ENCODE assay signal across 7 mouse cellular contexts in the genomic region with DNA sequence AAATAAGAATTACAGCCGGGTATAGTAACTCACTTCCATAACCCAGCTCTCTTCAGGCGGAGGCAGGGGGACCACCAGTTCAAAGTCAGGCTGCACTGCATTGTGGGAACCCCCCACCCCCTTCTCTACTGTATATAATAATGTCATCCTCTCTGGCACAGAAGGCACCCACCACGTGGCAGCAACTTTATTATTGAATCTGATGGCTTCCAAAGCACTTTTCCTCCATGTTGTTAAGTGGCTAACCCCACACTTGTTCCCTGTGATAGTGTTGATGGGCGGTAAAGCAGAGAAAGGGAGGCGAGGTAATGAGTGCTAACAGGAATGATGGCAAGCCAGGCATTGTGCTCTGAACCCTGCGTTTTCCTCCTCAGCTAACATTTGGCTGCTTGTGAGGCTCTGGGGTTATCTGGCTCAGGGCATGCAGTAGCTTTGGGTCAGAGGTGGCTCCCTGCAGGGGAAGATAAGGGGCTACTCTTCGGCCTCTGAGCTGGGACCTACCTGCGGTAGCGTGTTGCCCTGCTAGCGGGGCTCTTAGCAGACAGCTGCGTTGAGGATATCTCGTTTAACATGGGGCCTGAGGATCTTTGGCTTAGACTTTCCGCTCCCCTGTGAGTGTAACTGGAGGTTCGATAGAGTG. TPM values are rescaled to one million over a fixed set of nuclear protein-coding genes. Genes with fewer than 3 reads are reported as not detected.
DNase-seq lines count a peak whose midpoint lies in the region; ATAC-seq and TF ChIP-seq lines count a peak whose summit lies in the region.

No protein-coding gene starts in this region.

- no peak overlapping the region for H3K27ac ChIP-seq in brown adipose tissue, adult 24 weeks (replicated peaks; ENCODE audit: low read depth, low read length)
- H3K27ac ChIP-seq in hindbrain, embryonic 15.5 days (replicated peaks) = no peak overlapping the region
- no peak overlapping the region for H3K27ac ChIP-seq in midbrain, embryonic 12.5 days (replicated peaks)

- no peak for TF ChIP-seq CTCF in G1E (IDR thresholded peaks at IDR 0.05; ENCODE audit: low read depth, low read length)

- H3K4me2 ChIP-seq in hindbrain, embryonic 15.5 days = peak overlapping the region; percentile 83
- H3K4me2 ChIP-seq in midbrain, embryonic 12.5 days (replicated peaks) = peak overlapping the region; percentile 92

- H3K36me3 ChIP-seq in G1E (replicated peaks) = peaks cover 73% of the 10 kb centered on the region
- peaks cover 9% of the 10 kb centered on the region; the same call in 1 of the 2 replicates for H3K36me3 ChIP-seq in hindbrain, embryonic 15.5 days
- peaks cover 11% of the 10 kb centered on the region for H3K36me3 ChIP-seq in midbrain, embryonic 12.5 days

- peak overlapping the region; percentile 20; the same call in 1 of the 2 replicates for H3K9ac ChIP-seq in hindbrain, embryonic 15.5 days
- H3K9ac ChIP-seq in midbrain, embryonic 12.5 days (replicated peaks) = peak overlapping the region; percentile 89; the same call in 1 of the 2 replicates

- H3K9me3 ChIP-seq in G1E (replicated peaks) = no peaks in the 10 kb centered on the region
- H3K9me3 ChIP-seq in hindbrain, embryonic 15.5 days = no peaks in the 10 kb centered on the region
- H3K9me3 ChIP-seq in midbrain, embryonic 12.5 days = no peaks in the 10 kb centered on the region

- WGBS in hindbrain, embryonic 15.5 days = 76% methylated on average over 14 of the region's 14 CpGs
- WGBS in midbrain, embryonic 12.5 days = 83% methylated on average over 14 of the region's 14 CpGs

- H3K4me3 ChIP-seq in G1E (ENCODE audit: low read depth, low read length) = peak overlapping the region; percentile 83
- peak overlapping the region; percentile 82 for H3K4me3 ChIP-seq in brown adipose tissue, adult 24 weeks (ENCODE audit: insufficient read depth, low read depth, low read length)
- H3K4me3 ChIP-seq in hindbrain, embryonic 15.5 days = peak overlapping the region; percentile 84; the same call in 1 of the 2 replicates
- peak overlapping the region; percentile 86 for H3K4me3 ChIP-seq in midbrain, embryonic 12.5 days

- ATAC-seq in G1E (ENCODE audit: extremely low read depth, insufficient number of reproducible peaks, low FRiP score, poor library complexity, severe bottlenecking) = peak; percentile 11
- ATAC-seq in hindbrain, embryonic 15.5 days (ENCODE audit: low FRiP score, low read depth) = no peak
- ATAC-seq in midbrain, embryonic 12.5 days (ENCODE audit: low FRiP score, low read depth) = no peak

- peaks cover 73% of the 10 kb centered on the region for H3K4me1 ChIP-seq in G1E (ENCODE audit: insufficient read depth, low read depth, low read length)
- H3K4me1 ChIP-seq in brown adipose tissue, adult 24 weeks (ENCODE audit: control insufficient read depth, insufficient read depth, insufficient read length, low read length) = peaks cover 11% of the 10 kb centered on the region
- H3K4me1 ChIP-seq in hindbrain, embryonic 15.5 days (replicated peaks) = peaks cover 41% of the 10 kb centered on the region
- peaks cover 36% of the 10 kb centered on the region for H3K4me1 ChIP-seq in midbrain, embryonic 12.5 days

- DNase-seq in G1E (ENCODE audit: low spot score) = peak; percentile 64
- DNase-seq in ovary, postnatal 10 days (ENCODE audit: low spot score) = no peak
- DNase-seq in adrenal gland, postnatal 14 days = no peak
- DNase-seq in testis, postnatal 10 days (ENCODE audit: low spot score) = no peak

- no peaks in the 10 kb centered on the region for H3K27me3 ChIP-seq in G1E (ENCODE audit: insufficient read depth, low read length)
- no peaks in the 10 kb centered on the region for H3K27me3 ChIP-seq in hindbrain, embryonic 15.5 days
- H3K27me3 ChIP-seq in midbrain, embryonic 12.5 days = no peaks in the 10 kb centered on the region

RNA-seq across cellular contexts. Expression of gene Glrx5, which starts 1.8 kb away (rescaled TPM):
- total RNA-seq in G1E (2014; fragmentation: Nextera tagmentation) = 227 and 282 TPM in 2 replicates
- total RNA-seq in G1E (2017) = 97.4 and 97.9 TPM in 2 replicates
- 320 and 368 TPM in 2 replicates for polyA plus RNA-seq in G1E (2012)
- 123 and 149 TPM in 2 replicates for polyA plus RNA-seq in brown adipose tissue, adult 24 weeks (2012; ENCODE audit: insufficient read depth, insufficient read length, missing spikeins)
- polyA plus RNA-seq in hindbrain, embryonic 15.5 days (2015; fragmentation: Nextera tagmentation; extraction: Ambion mirVana) = 164 and 169 TPM in 2 replicates
- polyA plus RNA-seq in midbrain, embryonic 12.5 days (2016; fragmentation: Nextera tagmentation; extraction: Ambion mirVana) = 161 and 165 TPM in 2 replicates
- total RNA-seq in adrenal gland, postnatal 14 days (2021) = 172 and 183 TPM in 2 replicates

RNA-seq across cellular contexts. Expression of gene Syne3, which starts 24.6 kb away (rescaled TPM):
- 24.8 and 27.9 TPM in 2 replicates for total RNA-seq in G1E (2014; fragmentation: Nextera tagmentation)
- total RNA-seq in G1E (2017) = 21.3 and 21.7 TPM in 2 replicates
- polyA plus RNA-seq in G1E (2012) = 29.7 and 31.1 TPM in 2 replicates
- 2.8 and 3.3 TPM in 2 replicates for polyA plus RNA-seq in brown adipose tissue, adult 24 weeks (2012; ENCODE audit: insufficient read depth, insufficient read length, missing spikeins)
- 0.36 and 0.43 TPM in 2 replicates for polyA plus RNA-seq in hindbrain, embryonic 15.5 days (2015; fragmentation: Nextera tagmentation; extraction: Ambion mirVana)
- 0.14 and 0.18 TPM in 2 replicates for polyA plus RNA-seq in midbrain, embryonic 12.5 days (2016; fragmentation: Nextera tagmentation; extraction: Ambion mirVana)
- total RNA-seq in adrenal gland, postnatal 14 days (2021) = 8.4 and 10.2 TPM in 2 replicates
